Mouse (Mus musculus) adrenal gland, adult 2 months (tissue): ENCODE data around the gene Emid1. TPM values are rescaled to one million over a fixed set of nuclear protein-coding genes. Genes with fewer than 3 reads are reported as not detected.

Source experiments
- DNase-seq: peaks from one replicate; pipeline ENCODE4 v3.0.0; 2021
- polyA plus RNA-seq: library from polyadenylated mRNA; depleted of rRNA; stranded (reverse); fragments of >200 nt; gene quantifications from 2 replicates; pipeline ENCODE4 v1.2.3, GENCODE M21; 2012; rRNA removed
- total RNA-seq, 2 experiments: library from RNA; stranded (reverse); gene quantifications; 2 replicates each; pipeline ENCODE4 v1.2.3; 2021

The Emid1 gene
- total and polyA plus RNA-seq, 3 experiments, result 3.1 to 20.1 (median 4.6) TPM

DNA sequence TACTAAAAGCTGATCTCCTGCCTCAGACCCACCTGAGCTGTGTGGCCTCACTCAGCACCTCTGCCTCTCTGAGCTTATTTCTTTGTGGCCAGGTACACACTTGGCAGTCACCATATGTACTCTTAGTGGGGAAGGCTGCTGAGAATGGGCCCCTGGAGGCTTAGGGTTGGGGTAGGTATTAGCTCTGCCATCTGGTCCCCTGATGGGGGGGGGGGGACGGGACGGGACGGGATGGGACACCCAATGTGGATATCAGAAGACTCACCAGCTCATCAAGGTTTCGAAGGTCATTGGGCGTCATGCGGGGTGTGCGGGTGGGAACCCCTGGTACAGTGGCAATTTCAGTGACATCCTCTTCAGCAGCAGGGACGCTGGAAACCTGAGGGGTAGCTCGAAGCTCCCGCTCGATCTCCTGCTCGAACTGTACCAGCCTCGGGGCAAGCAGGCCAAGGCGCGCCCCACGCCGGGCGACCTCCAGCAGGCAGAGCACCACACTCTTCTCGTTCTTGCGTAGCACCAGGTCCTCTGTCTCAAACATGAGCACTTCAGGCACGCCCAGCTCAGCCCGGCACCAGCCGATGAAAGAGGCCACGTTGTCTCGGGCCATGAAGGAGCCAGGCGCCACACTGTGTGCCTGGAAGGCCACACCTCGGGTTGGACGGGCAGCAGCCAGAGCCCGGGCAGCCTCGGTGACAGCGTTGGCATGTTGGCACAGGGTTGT, 88.3 kb downstream of the Emid1 start:
- DNase-seq, result peak; percentile 27

- no peak for DNase-seq
Measured at GRCm38 (mm10) chr11:5062860-5063505, 89.1 kb downstream of the Emid1 start.

DNA sequence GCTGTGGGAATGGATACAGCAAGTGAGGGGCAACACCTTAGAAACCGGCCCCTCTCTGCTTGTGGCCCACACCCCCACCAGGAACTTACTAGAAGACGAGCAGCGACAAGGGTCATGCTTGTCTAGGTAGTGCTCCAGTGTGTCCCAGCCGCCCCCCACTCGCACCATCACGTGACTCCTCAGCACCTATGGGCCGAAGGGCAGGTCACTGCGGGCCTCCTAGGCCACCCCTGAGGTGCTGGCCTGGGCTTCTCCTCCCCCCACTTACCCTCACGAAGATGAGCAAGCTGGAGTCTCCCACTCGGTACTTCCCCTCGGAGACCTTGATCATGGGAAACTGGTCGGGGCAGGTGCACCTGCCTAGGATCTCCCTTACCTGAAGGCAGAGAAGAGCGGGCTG, 89.7 kb downstream of the Emid1 start:
- no peak for DNase-seq

GRCm38 (mm10) chr11:5061413-5062139, 90.5 kb downstream of the Emid1 start:
- peak; percentile 98 for DNase-seq

- DNase-seq, result no peak
Measured at GRCm38 (mm10) chr11:5060756-5061412, 91.2 kb downstream of the Emid1 start.

DNA sequence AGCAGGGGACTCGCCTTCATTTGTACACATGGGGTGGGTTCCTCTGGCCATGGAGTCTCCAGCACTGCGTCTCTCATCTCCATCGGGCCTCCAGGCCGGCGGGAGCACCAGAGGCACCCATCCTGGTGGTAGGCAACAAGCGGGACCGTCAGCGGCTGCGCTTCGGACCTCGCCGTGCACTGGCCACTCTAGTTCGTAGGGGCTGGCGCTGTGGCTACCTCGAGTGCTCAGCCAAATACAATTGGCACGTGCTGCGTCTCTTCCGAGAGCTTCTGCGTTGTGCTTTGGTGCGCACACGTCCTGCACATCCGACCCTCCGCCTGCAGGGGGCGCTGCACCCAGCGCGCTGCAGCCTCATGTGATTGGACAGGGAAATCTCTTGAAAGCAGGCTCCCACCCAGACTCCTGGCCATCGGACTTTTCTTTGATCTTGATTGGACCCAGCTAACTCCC, 92.3 kb downstream of the Emid1 start:
- peak; percentile 34 for DNase-seq

DNA sequence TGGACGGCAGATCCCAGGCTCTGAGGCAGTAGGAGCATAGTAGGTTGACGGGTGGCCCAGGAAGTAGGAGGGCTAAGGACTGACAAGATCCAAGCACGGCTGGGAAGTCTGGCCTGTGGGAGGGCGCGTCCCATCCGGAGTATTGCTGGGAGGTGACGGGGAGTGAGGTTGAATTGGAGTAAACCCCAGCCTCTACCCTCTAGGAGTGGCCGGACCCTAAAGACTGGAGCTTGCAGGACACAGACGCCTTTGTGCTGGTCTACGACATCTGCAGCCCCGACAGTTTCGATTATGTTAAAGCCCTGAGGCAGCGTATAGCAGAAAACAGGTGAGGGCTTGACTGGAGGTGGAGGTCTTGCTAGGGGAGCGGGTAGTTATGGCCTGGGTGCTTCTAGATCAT, 92.8 kb downstream of the Emid1 start:
- DNase-seq, result no peak

DNA sequence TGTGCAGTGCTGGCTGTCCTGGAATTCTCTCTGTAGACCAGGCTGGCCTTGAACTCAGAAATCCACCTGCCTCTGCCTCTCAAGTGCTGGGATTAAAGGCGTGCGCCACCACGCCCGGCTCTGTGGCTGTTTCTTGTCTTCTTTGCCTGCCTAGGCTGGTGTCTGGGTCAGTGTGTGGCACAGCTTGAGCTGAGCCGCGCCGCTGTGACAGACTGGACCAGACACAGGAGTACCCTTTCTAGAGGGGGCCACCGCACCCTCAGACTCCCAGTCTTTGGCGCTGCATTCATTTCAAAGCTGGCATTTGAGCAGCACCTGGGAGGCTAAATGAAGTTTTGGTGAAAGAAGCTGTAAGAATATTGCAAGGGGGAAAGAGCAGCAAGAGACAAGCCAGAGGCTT, 93.3 kb downstream of the Emid1 start:
- no peak for DNase-seq

DNA sequence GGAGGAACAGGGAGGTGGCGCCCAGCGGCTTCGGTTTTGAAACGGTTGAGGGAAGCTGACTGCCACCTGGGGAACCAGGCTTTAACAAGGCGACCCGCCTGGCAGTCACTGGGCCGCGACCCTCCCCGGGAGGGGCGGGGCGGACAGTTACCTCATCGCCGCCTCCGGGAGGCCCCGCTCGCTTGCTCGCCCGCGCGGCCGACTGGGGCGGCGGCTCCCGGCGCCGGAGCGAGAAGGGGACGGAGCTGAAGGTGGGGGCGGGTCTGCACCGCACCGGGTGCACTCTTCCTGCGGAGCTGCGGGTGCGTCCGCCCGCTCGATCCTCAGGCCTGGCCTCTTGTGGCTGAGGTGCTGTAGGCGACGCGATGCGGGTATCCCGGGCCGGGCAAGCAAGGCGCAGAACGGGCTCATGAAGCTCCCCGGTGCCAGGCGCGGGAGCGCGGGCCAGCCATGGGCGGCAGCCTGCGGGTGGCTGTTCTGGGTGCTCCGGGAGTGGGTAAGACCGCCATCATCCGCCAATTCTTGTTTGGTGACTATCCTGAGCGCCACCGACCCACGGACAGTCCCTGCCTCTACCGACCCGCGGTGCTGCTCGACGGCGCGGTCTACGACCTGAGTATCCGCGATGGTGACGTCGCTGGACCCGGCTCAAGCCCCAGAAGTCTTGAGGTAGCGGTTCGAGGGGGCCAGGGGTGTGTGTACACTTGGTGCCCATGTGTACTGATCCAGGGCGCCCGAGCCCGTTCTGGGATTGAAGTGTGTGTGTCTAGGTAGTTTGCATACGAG, 94.0 kb downstream of the Emid1 start, which contains the start of gene Rasl10a:
TSS of gene Rasl10a (plus strand) at position 273 of the 786 bp plus-strand sequence.
- peak; percentile 57 for DNase-seq

GRCm38 (mm10) chr11:5057541-5057855, 94.6 kb downstream of the Emid1 start:
- no peak for DNase-seq

DNA sequence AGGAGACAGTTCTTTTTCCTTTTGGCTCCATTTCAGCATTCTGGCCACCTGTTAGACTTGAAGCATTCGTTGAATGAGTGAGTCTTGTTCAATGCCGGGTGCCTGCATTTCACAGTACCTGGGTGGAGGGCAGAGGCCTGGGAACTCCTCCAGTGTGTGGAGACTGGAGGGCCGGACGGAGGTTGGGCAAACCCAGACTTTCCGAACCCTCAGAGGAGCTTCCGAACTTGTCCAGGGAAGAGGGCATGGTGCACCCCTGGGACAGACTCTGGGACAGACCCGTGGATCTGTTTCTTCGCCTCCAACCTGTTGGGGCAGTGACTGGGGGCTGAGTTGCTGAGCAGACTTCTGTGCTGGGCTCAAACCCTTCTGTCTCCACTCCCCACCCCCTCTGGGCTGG, 95.0 kb downstream of the Emid1 start:
- no peak for DNase-seq

Other genes with a start within 250 kb of the Emid1 start
- gene Nefh, start 204.2 kb downstream of the Emid1 start, total RNA-seq, result 1 to 10 TPM; 2.1 TPM
- 0.71 and 2.5 TPM in 2 replicates for gene Nefh, start 204.2 kb downstream of the Emid1 start, polyA plus RNA-seq
- 10 to 100 TPM; 59.0 to 78.0 TPM for gene Ap1b1, start 165.4 kb downstream of the Emid1 start, total RNA-seq
- 68.2 and 111 TPM in 2 replicates for gene Ap1b1, start 165.4 kb downstream of the Emid1 start, polyA plus RNA-seq
- gene Rasl10a, start 94.1 kb downstream of the Emid1 start, total RNA-seq, result under 1 TPM; 0.35 to 0.52 TPM
- gene Rasl10a, start 94.1 kb downstream of the Emid1 start, polyA plus RNA-seq, result 2.2 and 2.6 TPM in 2 replicates
- 10 to 100 TPM; 42.6 to 58.4 TPM for gene Gas2l1, start 86.9 kb downstream of the Emid1 start, total RNA-seq
- gene Gas2l1, start 86.9 kb downstream of the Emid1 start, polyA plus RNA-seq, result 108 and 131 TPM in 2 replicates
- 10 to 100 TPM; 18.2 to 24.8 TPM for gene Rhbdd3, start 53.3 kb downstream of the Emid1 start, total RNA-seq
- gene Rhbdd3, start 53.3 kb downstream of the Emid1 start, polyA plus RNA-seq, result 38.1 and 60.4 TPM in 2 replicates
- gene Ewsr1, start 53.0 kb downstream of the Emid1 start, total RNA-seq, result 100 to 1,000 TPM; 193 to 525 TPM
- gene Ewsr1, start 53.0 kb downstream of the Emid1 start, polyA plus RNA-seq, result 395 and 441 TPM in 2 replicates
- gene Kremen1, start 109.3 kb upstream of the Emid1 start, total RNA-seq, result 10 to 100 TPM; 15.8 to 24.6 TPM
- gene Kremen1, start 109.3 kb upstream of the Emid1 start, polyA plus RNA-seq, result 17.4 and 17.8 TPM in 2 replicates